Mouse (Mus musculus) R1 (cell line): ENCODE data around the gene Marcksl1.
"Not testable (repeated sequence)": the region's sequence is repeated elsewhere in the genome, so short reads cannot be mapped to it uniquely, and the experiment has no call there.

Experiments
- DNase-seq: peaks from one replicate; pipeline ENCODE4 v3.0.0-alpha.2; 2018; ENCODE audit warnings: low read depth, low spot score

Marcksl1 gene

GRCm38 (mm10) chr4:129509650-129510049 is 3.7 kb upstream of the Marcksl1 start:
- DNase-seq, result peak; percentile 61

GRCm38 (mm10) chr4:129510723-129511412 is 2.5 kb upstream of the Marcksl1 start:
- DNase-seq, result peak; percentile 78

- DNase-seq, result no peak
Measured at GRCm38 (mm10) chr4:129511413-129512096, 1.8 kb upstream of the Marcksl1 start.

GRCm38 (mm10) chr4:129513891-129514290 is 510 bp downstream of the Marcksl1 start:
- no peak for DNase-seq

- DNase-seq, result peak; percentile 69
Measured at GRCm38 (mm10) chr4:129514300-129514898, 1.0 kb downstream of the Marcksl1 start.

- peak; percentile 65 for DNase-seq
Measured at GRCm38 (mm10) chr4:129516925-129517324, 3.5 kb downstream of the Marcksl1 start.

GRCm38 (mm10) chr4:129518519-129518918 is 5.1 kb downstream of the Marcksl1 start:
- no peak for DNase-seq

- no peak for DNase-seq
Measured at GRCm38 (mm10) chr4:129525338-129525737, 12.0 kb downstream of the Marcksl1 start.

- DNase-seq, result no peak
Measured at GRCm38 (mm10) chr4:129525889-129526288, 12.5 kb downstream of the Marcksl1 start.

- not testable (repeated sequence) for DNase-seq
Measured at GRCm38 (mm10) chr4:129528901-129529300, 15.5 kb downstream of the Marcksl1 start.

- peak; percentile 85 for DNase-seq
Measured at GRCm38 (mm10) chr4:129540012-129540411, 26.6 kb downstream of the Marcksl1 start.

- DNase-seq, result peak; percentile 95
Measured at GRCm38 (mm10) chr4:129541868-129542591, 28.6 kb downstream of the Marcksl1 start.

- DNase-seq, result peak; percentile 96
Measured at GRCm38 (mm10) chr4:129542592-129543141, 29.3 kb downstream of the Marcksl1 start, which contains the start of gene Hdac1. TSS of gene Hdac1 (minus strand) at chr4:129542713.

- DNase-seq, result peak; percentile 77
Measured at GRCm38 (mm10) chr4:129544106-129544505, 30.7 kb downstream of the Marcksl1 start.

GRCm38 (mm10) chr4:129547631-129548030 is 34.2 kb downstream of the Marcksl1 start:
- not testable (repeated sequence) for DNase-seq

GRCm38 (mm10) chr4:129549306-129549705 is 35.9 kb downstream of the Marcksl1 start:
- peak; percentile 61 for DNase-seq

GRCm38 (mm10) chr4:129550295-129550694 is 36.9 kb downstream of the Marcksl1 start:
- peak; percentile 25 for DNase-seq

GRCm38 (mm10) chr4:129554512-129554911 is 41.1 kb downstream of the Marcksl1 start:
- DNase-seq, result peak; percentile 52

- DNase-seq, result peak; percentile 87
Measured at GRCm38 (mm10) chr4:129555421-129555861, 42.1 kb downstream of the Marcksl1 start.

GRCm38 (mm10) chr4:129555862-129556531 is 42.6 kb downstream of the Marcksl1 start:
- DNase-seq, result peak; percentile 33
